Mouse (Mus musculus) olfactory bulb, adult 2 months (tissue): ENCODE measurements around the gene 6330403K07Rik. TPM values are rescaled to one million over a fixed set of nuclear protein-coding genes. Genes with fewer than 3 reads are reported as not detected.

Source experiments
- H3K27ac ChIP-seq: fragments of 200-500 bp; 2 replicates; pipeline ENCODE4 v1.5.1; 2012; ENCODE audit warnings: low read depth, low read length; ENCODE audit not compliant: insufficient read depth
- H3K4me1 ChIP-seq: fragments of 200-500 bp; 2 replicates; pipeline ENCODE4 v1.6.1; 2012; ENCODE audit warnings: low read length; ENCODE audit not compliant: control insufficient read depth, insufficient read depth
- H3K4me3 ChIP-seq: fragments of 200-500 bp; 2 replicates; pipeline ENCODE4 v1.5.1; 2012; ENCODE audit warnings: mild to moderate bottlenecking, low read depth, low read length, moderate library complexity; ENCODE audit not compliant: insufficient read depth
- CTCF ChIP-seq: fragments of 200-500 bp; IDR thresholded peaks from 2 replicates; pipeline ENCODE4 v1.5.1; 2012; ENCODE audit warnings: low read depth, mild to moderate bottlenecking, low read length, moderate library complexity; ENCODE audit not compliant: insufficient read depth
- POLR2A ChIP-seq: fragments of 200-500 bp; IDR thresholded peaks from 2 replicates; pipeline ENCODE4 v1.6.1; 2012; ENCODE audit warnings: mild to moderate bottlenecking, low read depth, low read length, moderate library complexity; ENCODE audit not compliant: insufficient read depth
- WGBS: fragments of 180-500 bp; shearing (Covaris S2); methylation state at CpG from one replicate; pipeline ENCODE4 v1.1.7; 2018; 5-methylcytosine and 5-hydroxymethylcytosine counted together
- polyA plus RNA-seq: library from polyadenylated mRNA; stranded (reverse); fragments of >200 nt; gene quantifications from 2 replicates; pipeline ENCODE4 v1.2.4, GENCODE M21; 2012; ENCODE audit warnings: low replicate concordance; ENCODE audit not compliant: missing spikeins, insufficient read depth, insufficient read length

Gene 6330403K07Rik
- not detected in 2 replicates for polyA plus RNA-seq

GRCm38 (mm10) chr11:71033163-71033761, at the start of gene 6330403K07Rik:
6330403K07Rik (minus strand) TSS chr11:71033513.
- peak within 1 kb of the TSS; percentile 92 for H3K27ac ChIP-seq
- H3K4me1 ChIP-seq, result 0 out of 2 replicates have a peak, but pooled peaks cover 5% of the 10 kb centered on the region
- H3K4me3 ChIP-seq, result peak within 1 kb of the TSS; percentile 60
- TF ChIP-seq POLR2A, result 0 out of 2 replicates have a peak, but pooled peaks have one; percentile 37
- TF ChIP-seq CTCF, result no peak
- 1% methylated on average over 31 of the region's 31 CpGs for WGBS

- Histone ChIP-seq H3K4me1 (no peaks in the 10 kb centered on the region), H3K4me3 (no peak overlapping the region), H3K27ac (no peak overlapping the region)
- 76% methylated on average over 1 of the region's 1 CpGs for WGBS
- TF ChIP-seq CTCF (no peak), POLR2A (no peak)
Measured at GRCm38 (mm10) chr11:71076342-71076741, 43.0 kb upstream of the 6330403K07Rik start.

- WGBS, result 19% methylated on average over 1 of the region's 1 CpGs
- TF ChIP-seq POLR2A, result no peak
- TF ChIP-seq CTCF, result no peak
- H3K27ac ChIP-seq, result no peak overlapping the region
Measured at GRCm38 (mm10) chr11:71052554-71052953, 19.2 kb upstream of the 6330403K07Rik start.

GRCm38 (mm10) chr11:71039526-71040298, 6.4 kb upstream of the 6330403K07Rik start:
- TF ChIP-seq POLR2A (no peak), CTCF (no peak)
- H3K4me3 ChIP-seq, result no peak overlapping the region
- H3K4me1 ChIP-seq, result no peaks in the 10 kb centered on the region
- 84% methylated on average over 5 of the region's 5 CpGs for WGBS
- H3K27ac ChIP-seq, result no peak overlapping the region

More at GRCm38 (mm10) chr11:71052554-71052953, 19.2 kb upstream of the 6330403K07Rik start:
- Histone ChIP-seq H3K4me1 (no peaks in the 10 kb centered on the region), H3K4me3 (no peak overlapping the region)

- H3K4me3 ChIP-seq, result peak overlapping the region; percentile 60
- TF ChIP-seq POLR2A (no peak), CTCF (no peak)
- peak overlapping the region; percentile 92 for H3K27ac ChIP-seq
- WGBS, result 5% methylated on average over 26 of the region's 26 CpGs
- H3K4me1 ChIP-seq, result 0 out of 2 replicates have a peak, but pooled peaks cover 5% of the 10 kb centered on the region
Measured at GRCm38 (mm10) chr11:71032491-71033162, 686 bp downstream of the 6330403K07Rik start.

- Histone ChIP-seq H3K27ac (peak overlapping the region; percentile 92), H3K4me3 (peak overlapping the region; percentile 60), H3K4me1 (0 out of 2 replicates have a peak, but pooled peaks cover 5% of the 10 kb centered on the region)
- WGBS, result 48% methylated on average over 7 of the region's 7 CpGs
- TF ChIP-seq CTCF, result no peak
- no peak for TF ChIP-seq POLR2A
Measured at GRCm38 (mm10) chr11:71032070-71032469, 1.2 kb downstream of the 6330403K07Rik start.

GRCm38 (mm10) chr11:71029403-71030118, 3.8 kb downstream of the 6330403K07Rik start:
- Histone ChIP-seq H3K27ac (no peak overlapping the region), H3K4me3 (no peak overlapping the region), H3K4me1 (0 out of 2 replicates have a peak, but pooled peaks cover 5% of the 10 kb centered on the region)
- WGBS, result 76% methylated on average over 3 of the region's 3 CpGs
- no peak for TF ChIP-seq CTCF
- no peak for TF ChIP-seq POLR2A

- Histone ChIP-seq H3K4me1 (no peaks in the 10 kb centered on the region), H3K4me3 (no peak overlapping the region), H3K27ac (no peak overlapping the region)
- TF ChIP-seq POLR2A (no peak), CTCF (no peak)
- WGBS, result 50% methylated on average over 3 of the region's 3 CpGs
Measured at GRCm38 (mm10) chr11:71028280-71028679, 5.0 kb downstream of the 6330403K07Rik start.
